Mouse (Mus musculus) urinary bladder, postnatal 25 days (tissue): ENCODE results near the gene Cypt12.

ENCODE experiments used
- DNase-seq: peaks from one replicate; pipeline ENCODE4 v3.0.0; 2022; ENCODE audit warnings: low spot score

The Cypt12 gene

GRCm38 (mm10) chr3:17948299-17948698, at the start of gene Cypt12:
Gene Cypt12, plus strand, starts transcription at chr3:17948410.
- DNase-seq = no peak

GRCm38 (mm10) chr3:17913796-17914195, 34.4 kb upstream of the Cypt12 start:
- no peak for DNase-seq

- DNase-seq = no peak
Observed at GRCm38 (mm10) chr3:17940206-17940605, 8.0 kb upstream of the Cypt12 start.
